7 mouse cellular contexts compared by ENCODE assay signal in the genomic region with DNA sequence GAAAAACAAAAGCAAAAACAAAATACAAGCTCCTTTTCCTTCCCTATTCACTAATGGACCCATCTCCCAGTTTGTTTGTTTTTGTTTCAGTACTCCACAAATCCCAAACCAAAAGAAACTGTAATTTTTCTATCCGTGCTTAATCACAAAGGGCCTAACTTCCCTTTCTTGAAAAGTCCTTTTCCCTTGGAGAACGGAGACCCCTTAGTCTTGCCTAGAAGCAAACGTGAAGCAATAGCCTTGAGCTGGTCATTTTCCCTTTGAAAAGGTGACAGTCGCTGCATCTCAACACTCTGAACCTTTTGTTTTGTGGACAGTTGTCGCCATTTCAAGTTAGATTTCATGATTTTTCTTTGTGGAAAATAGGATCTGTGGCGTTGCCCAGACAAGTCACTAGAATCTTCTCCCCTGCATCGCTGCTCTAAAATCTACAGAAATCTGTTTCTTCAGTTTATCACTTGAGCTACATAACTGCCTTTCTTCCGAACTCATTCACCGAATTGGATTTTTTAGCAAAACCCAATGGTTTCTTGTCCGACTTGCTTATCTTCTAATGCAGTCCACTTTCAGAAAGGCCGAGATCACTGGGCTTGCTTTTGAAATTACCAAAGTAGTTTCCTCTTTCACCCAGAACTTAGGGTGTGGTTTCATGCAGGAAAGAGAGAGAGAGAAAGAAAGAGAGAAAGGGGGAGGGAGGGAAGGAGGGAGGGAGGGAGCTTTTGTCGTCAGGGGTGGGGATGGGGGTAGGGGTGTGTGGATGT. TPM values are rescaled to one million over a fixed set of nuclear protein-coding genes. Genes with fewer than 3 reads are reported as not detected.
DNase-seq lines count a peak whose midpoint lies in the region; ATAC-seq lines count a peak whose summit lies in the region.

No protein-coding gene starts in this region.

- peak overlapping the region; percentile 75 for H3K4me2 ChIP-seq in embryonic facial prominence, embryonic 14.5 days (ENCODE audit: low read depth, low read length)
- peak overlapping the region; percentile 59 for H3K4me2 ChIP-seq in limb, embryonic 15.5 days

- peak; percentile 19 to 38 for DNase-seq in spleen, postnatal 36 days (ENCODE audit: low spot score in 2 of 2)
- no peak for DNase-seq in spleen, postnatal 10 days (ENCODE audit: low spot score in 2 of 2)
- DNase-seq in embryonic facial prominence, embryonic 14.5 days (ENCODE audit: low spot score): no peak
- peak; percentile 63 for DNase-seq in skeletal muscle tissue, adult 2 months (ENCODE audit: low read depth, low spot score)
- DNase-seq in left cerebral cortex, adult 9 months (ENCODE audit: low spot score in 2 of 2): no peak
- DNase-seq in cerebellum, postnatal 10 days: no peak

- H3K36me3 ChIP-seq in embryonic facial prominence, embryonic 14.5 days (ENCODE audit: control insufficient read depth, insufficient read depth, low read length): peaks cover 16% of the 10 kb centered on the region
- peaks cover 11% of the 10 kb centered on the region for H3K36me3 ChIP-seq in limb, embryonic 15.5 days

- no peaks in the 10 kb centered on the region for H3K9me3 ChIP-seq in embryonic facial prominence, embryonic 14.5 days (ENCODE audit: control insufficient read depth, low read length)
- no peaks in the 10 kb centered on the region for H3K9me3 ChIP-seq in limb, embryonic 15.5 days

- 7% methylated on average over 12 of the region's 12 CpGs for WGBS in embryonic facial prominence, embryonic 14.5 days
- WGBS in limb, embryonic 15.5 days: 13% methylated on average over 12 of the region's 12 CpGs

- no peaks in the 10 kb centered on the region for H3K27me3 ChIP-seq in embryonic facial prominence, embryonic 14.5 days (replicated peaks; ENCODE audit: control insufficient read depth, insufficient read depth, low read length)
- H3K27me3 ChIP-seq in limb, embryonic 15.5 days: no peaks in the 10 kb centered on the region

- peaks cover 23% of the 10 kb centered on the region for H3K4me1 ChIP-seq in embryonic facial prominence, embryonic 14.5 days (ENCODE audit: control insufficient read depth, insufficient read depth, low read length)
- peaks cover 20% of the 10 kb centered on the region for H3K4me1 ChIP-seq in limb, embryonic 15.5 days

- peak; percentile 12 for ATAC-seq in embryonic facial prominence, embryonic 14.5 days (ENCODE audit: low read depth)
- no peak for ATAC-seq in limb, embryonic 15.5 days (ENCODE audit: insufficient number of reproducible peaks, low FRiP score, low TSS enrichment, low read depth)

- peak overlapping the region; percentile 85 for H3K9ac ChIP-seq in embryonic facial prominence, embryonic 14.5 days (ENCODE audit: low read depth, low read length)
- H3K9ac ChIP-seq in limb, embryonic 15.5 days: peak overlapping the region; percentile 42; the same call in 1 of the 2 replicates

- H3K4me3 ChIP-seq in embryonic facial prominence, embryonic 14.5 days (ENCODE audit: low read depth, low read length): peak overlapping the region; percentile 90
- peak overlapping the region; percentile 76 for H3K4me3 ChIP-seq in limb, embryonic 15.5 days

- peak overlapping the region; percentile 98 for H3K27ac ChIP-seq in embryonic facial prominence, embryonic 14.5 days (replicated peaks; ENCODE audit: low read depth, low read length)
- peak overlapping the region; percentile 97 for H3K27ac ChIP-seq in limb, embryonic 15.5 days

RNA-seq across cellular contexts. Expression of a gene that starts 0.9 kb away (rescaled TPM):
- 1,242 and 1,248 TPM in 2 replicates for polyA plus RNA-seq in embryonic facial prominence, embryonic 14.5 days (2014; fragmentation: Nextera tagmentation; extraction: Ambion mirVana)
- polyA plus RNA-seq in limb, embryonic 15.5 days (2015; fragmentation: Nextera tagmentation; extraction: Ambion mirVana): 1,276 and 1,300 TPM in 2 replicates

RNA-seq across cellular contexts. Expression of a gene that starts 28.4 kb away (rescaled TPM):
- polyA plus RNA-seq in embryonic facial prominence, embryonic 14.5 days (2014; fragmentation: Nextera tagmentation; extraction: Ambion mirVana): 11.5 and 16.8 TPM in 2 replicates
- 8.9 and 11.5 TPM in 2 replicates for polyA plus RNA-seq in limb, embryonic 15.5 days (2015; fragmentation: Nextera tagmentation; extraction: Ambion mirVana)

Comparison
In these comparisons a context has a peak if more than half of its experiments do, and no peak if none do; other contexts are left out.
1. DNase-seq: peak in spleen, postnatal 36 days (2 of 2) and skeletal muscle tissue, adult 2 months (single experiment); none in spleen, postnatal 10 days (0 of 2), embryonic facial prominence, embryonic 14.5 days (single experiment), left cerebral cortex, adult 9 months (0 of 2) and cerebellum, postnatal 10 days (0 of 2).